Mouse (Mus musculus) hindbrain, embryonic 10.5 days (tissue): Measurements from ENCODE around the gene A530016L24Rik. TPM values are rescaled to one million over a fixed set of nuclear protein-coding genes. Genes with fewer than 3 reads are reported as not detected.
A peak's percentile ranks its signal among the peaks of the same experiment; 100 is the strongest.

Experiments used
- DNase-seq: peaks from one replicate; pipeline ENCODE4 v3.0.0-alpha.2; 2017; ENCODE audit warnings: low spot score
- H3K27ac ChIP-seq: fragments of 300-500 bp; sonication (generic); 2 replicates; pipeline ENCODE4 v1.5.1; 2016; ENCODE audit warnings: mild to moderate bottlenecking, moderate library complexity
- H3K27me3 ChIP-seq: fragments of 300-500 bp; sonication (generic); 2 replicates; pipeline ENCODE4 v1.6.1; 2016; ENCODE audit warnings: mild to moderate bottlenecking; ENCODE audit not compliant: poor library complexity, insufficient read depth, severe bottlenecking
- H3K36me3 ChIP-seq: fragments of 300-500 bp; sonication (generic); 2 replicates; pipeline ENCODE4 v1.6.1; 2016; ENCODE audit warnings: mild to moderate bottlenecking, moderate library complexity
- H3K4me1 ChIP-seq: fragments of 300-500 bp; sonication (generic); replicated peaks from 2 replicates; pipeline ENCODE4 v1.6.1; 2016; ENCODE audit warnings: mild to moderate bottlenecking
- H3K4me3 ChIP-seq: fragments of 300-500 bp; sonication (generic); 2 replicates; pipeline ENCODE4 v1.5.1; 2016; ENCODE audit warnings: mild to moderate bottlenecking, moderate library complexity
- H3K9me3 ChIP-seq: fragments of 300-500 bp; sonication (generic); 2 replicates; pipeline ENCODE4 v1.6.1; 2016; ENCODE audit warnings: mild to moderate bottlenecking, moderate library complexity
- WGBS: fragments of 180-500 bp; shearing (Covaris S2); methylation state at CpG from one replicate; pipeline ENCODE4 v1.1.7; 2016; 5-methylcytosine and 5-hydroxymethylcytosine counted together
- polyA plus RNA-seq: library from polyadenylated mRNA; unstranded; fragments of >200 nt; fragmentation: Nextera tagmentation; extraction: Ambion mirVana; gene quantifications from 2 replicates; pipeline ENCODE4 v1.2.1, GENCODE M21; 2016

Gene A530016L24Rik
- polyA plus RNA-seq, 1 experiment from 2014 or later = not detected

- Histone ChIP-seq H3K4me1 (peaks cover 63% of the 10 kb centered on the region), H3K27me3 (peaks cover 53% of the 10 kb centered on the region), H3K9me3 (no peaks in the 10 kb centered on the region), H3K36me3 (no peaks in the 10 kb centered on the region), H3K4me3 (no peak overlapping the region), H3K27ac (no peak overlapping the region)
- no peak for DNase-seq
- WGBS = 40% methylated on average over 4 of the region's 4 CpGs
Observed at GRCm38 (mm10) chr12:112507264-112507663, 18.0 kb downstream of the A530016L24Rik start.

DNA sequence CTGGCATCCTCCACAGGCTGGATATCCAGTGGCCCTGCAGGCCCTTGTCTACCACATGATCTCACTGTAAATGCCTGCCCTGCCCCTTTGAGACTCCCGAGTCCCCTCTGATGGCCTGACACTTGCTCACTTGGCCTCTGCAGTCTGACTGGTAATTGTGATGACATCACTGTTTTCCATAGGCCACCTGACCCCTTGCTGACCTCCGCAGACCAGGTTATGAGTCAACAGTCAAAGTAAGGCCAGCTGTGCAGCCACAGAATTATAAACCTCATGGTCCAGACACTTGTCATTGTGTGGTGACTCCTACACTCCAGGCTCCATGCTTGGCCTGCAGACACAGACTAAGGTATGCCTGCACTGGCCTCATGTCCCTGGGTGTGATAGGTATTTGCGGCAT, 18.7 kb downstream of the A530016L24Rik start:
- no peaks in the 10 kb centered on the region for H3K9me3 ChIP-seq
- peaks cover 55% of the 10 kb centered on the region for H3K27me3 ChIP-seq
- DNase-seq = no peak
- H3K27ac ChIP-seq = no peak overlapping the region
- no peak overlapping the region for H3K4me3 ChIP-seq
- WGBS = 89% methylated on average over 3 of the region's 3 CpGs
- H3K4me1 ChIP-seq = peaks cover 55% of the 10 kb centered on the region
- H3K36me3 ChIP-seq = no peaks in the 10 kb centered on the region

- peak overlapping the region; percentile 47 for H3K4me3 ChIP-seq
- no peaks in the 10 kb centered on the region for H3K9me3 ChIP-seq
- H3K4me1 ChIP-seq = peaks cover 43% of the 10 kb centered on the region
- H3K36me3 ChIP-seq = no peaks in the 10 kb centered on the region
- DNase-seq = no peak
- H3K27ac ChIP-seq = peak overlapping the region; percentile 78
- peaks cover 60% of the 10 kb centered on the region for H3K27me3 ChIP-seq
- 20% methylated on average over 7 of the region's 7 CpGs for WGBS
Observed at GRCm38 (mm10) chr12:112510365-112510732, 21.1 kb downstream of the A530016L24Rik start.

DNA sequence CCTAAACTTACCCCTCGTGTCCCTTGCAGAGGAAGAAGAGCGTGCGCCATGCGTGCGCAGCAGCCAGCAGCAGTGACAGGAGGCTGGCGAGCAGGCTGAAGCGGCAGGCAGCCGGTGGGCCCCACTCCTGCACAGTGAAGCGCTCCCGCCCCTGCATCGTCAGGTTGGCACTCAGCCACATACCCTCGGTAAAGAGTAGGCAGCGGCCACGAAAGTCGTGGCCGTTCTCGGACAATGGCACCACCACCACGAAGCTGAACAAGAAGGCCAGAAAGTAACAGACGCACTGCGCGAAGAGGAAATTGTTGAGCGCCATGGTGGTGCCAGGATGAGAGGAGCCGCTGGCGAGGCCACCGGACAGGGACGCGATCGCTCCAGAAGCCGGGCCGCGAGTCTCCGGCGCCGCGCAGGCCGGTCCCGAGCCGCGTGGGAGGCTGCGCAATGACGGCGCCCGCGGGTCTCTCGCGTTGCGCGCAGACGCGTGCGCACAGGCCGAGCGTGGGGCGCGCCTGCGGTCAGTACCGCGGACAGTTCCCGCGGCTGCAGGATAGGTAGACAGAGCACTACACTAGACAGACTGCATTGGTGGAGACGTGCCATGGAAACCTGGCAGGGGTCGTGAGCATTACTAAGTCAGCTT, 21.6 kb downstream of the A530016L24Rik start:
- Histone ChIP-seq H3K27me3 (peaks cover 65% of the 10 kb centered on the region), H3K27ac (peak overlapping the region; percentile 78)

GRCm38 (mm10) chr12:112514897-112515296, 25.6 kb downstream of the A530016L24Rik start:
- 53% methylated on average over 3 of the region's 3 CpGs for WGBS
- H3K27me3 ChIP-seq = peaks cover 48% of the 10 kb centered on the region

More for the DNA sequence above, 21.6 kb downstream of the A530016L24Rik start:
- 2% methylated on average over 62 of the region's 62 CpGs for WGBS
- peak; percentile 60 for DNase-seq
- peak overlapping the region; percentile 47 for H3K4me3 ChIP-seq
- no peaks in the 10 kb centered on the region for H3K9me3 ChIP-seq
- peaks cover 38% of the 10 kb centered on the region for H3K4me1 ChIP-seq
- no peaks in the 10 kb centered on the region for H3K36me3 ChIP-seq

GRCm38 (mm10) chr12:112516697-112517337, 27.6 kb downstream of the A530016L24Rik start, which contains the start of gene Tmem179:
Gene Tmem179, minus strand, starts transcription at chr12:112516747.
- peak within 1 kb of the TSS; percentile 13; the same call in 1 of the 2 replicates for H3K27ac ChIP-seq
- no peak within 1 kb of the TSS for H3K4me3 ChIP-seq

More at GRCm38 (mm10) chr12:112514897-112515296, 25.6 kb downstream of the A530016L24Rik start:
- peaks cover 42% of the 10 kb centered on the region for H3K4me1 ChIP-seq
- no peak overlapping the region for H3K27ac ChIP-seq
- no peak overlapping the region for H3K4me3 ChIP-seq
- no peaks in the 10 kb centered on the region for H3K9me3 ChIP-seq
- H3K36me3 ChIP-seq = no peaks in the 10 kb centered on the region
- no peak for DNase-seq

GRCm38 (mm10) chr12:112518105-112518504, 28.9 kb downstream of the A530016L24Rik start:
- no peak overlapping the region for H3K4me3 ChIP-seq

More at GRCm38 (mm10) chr12:112516697-112517337, 27.6 kb downstream of the A530016L24Rik start, which contains the start of gene Tmem179:
- Histone ChIP-seq H3K36me3 (no peaks in the 10 kb centered on the region), H3K27me3 (peaks cover 29% of the 10 kb centered on the region), H3K4me1 (peaks cover 27% of the 10 kb centered on the region), H3K9me3 (no peaks in the 10 kb centered on the region)
- peak; percentile 74 for DNase-seq
- 16% methylated on average over 14 of the region's 14 CpGs for WGBS

DNA sequence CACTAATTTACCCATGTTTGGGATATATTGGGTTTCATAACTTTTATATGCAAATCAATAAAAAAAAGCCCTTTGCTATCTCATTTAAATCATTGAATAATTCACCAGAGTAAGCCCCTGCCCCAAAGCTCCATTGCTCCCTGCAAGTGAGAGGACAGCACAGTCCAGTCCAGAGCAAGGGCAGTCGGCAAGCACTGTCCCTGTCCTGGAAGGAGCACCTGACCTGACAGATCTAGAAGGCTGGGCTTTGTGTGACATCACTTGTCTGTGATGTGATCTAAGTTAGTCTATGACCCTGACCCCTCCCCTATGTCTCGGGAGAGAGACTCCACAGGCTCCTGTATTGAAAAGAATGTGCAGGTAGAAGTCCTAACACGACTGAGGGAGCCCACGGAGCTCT, 44.5 kb downstream of the A530016L24Rik start:
- no peaks in the 10 kb centered on the region for H3K36me3 ChIP-seq
- 75% methylated on average over 4 of the region's 4 CpGs for WGBS
- H3K9me3 ChIP-seq = no peaks in the 10 kb centered on the region
- 0 out of 2 replicates have a peak, but pooled peaks cover 9% of the 10 kb centered on the region for H3K4me1 ChIP-seq
- H3K27me3 ChIP-seq = peaks cover 34% of the 10 kb centered on the region; the same call in 1 of the 2 replicates
- DNase-seq = no peak
- no peak overlapping the region for H3K4me3 ChIP-seq
- H3K27ac ChIP-seq = no peak overlapping the region

More at GRCm38 (mm10) chr12:112518105-112518504, 28.9 kb downstream of the A530016L24Rik start:
- no peak for DNase-seq
- H3K9me3 ChIP-seq = no peaks in the 10 kb centered on the region
- H3K4me1 ChIP-seq = peaks cover 34% of the 10 kb centered on the region
- WGBS = 47% methylated on average over 4 of the region's 4 CpGs
- H3K27me3 ChIP-seq = peaks cover 16% of the 10 kb centered on the region
- peak overlapping the region; percentile 67 for H3K27ac ChIP-seq
- H3K36me3 ChIP-seq = no peaks in the 10 kb centered on the region

DNA sequence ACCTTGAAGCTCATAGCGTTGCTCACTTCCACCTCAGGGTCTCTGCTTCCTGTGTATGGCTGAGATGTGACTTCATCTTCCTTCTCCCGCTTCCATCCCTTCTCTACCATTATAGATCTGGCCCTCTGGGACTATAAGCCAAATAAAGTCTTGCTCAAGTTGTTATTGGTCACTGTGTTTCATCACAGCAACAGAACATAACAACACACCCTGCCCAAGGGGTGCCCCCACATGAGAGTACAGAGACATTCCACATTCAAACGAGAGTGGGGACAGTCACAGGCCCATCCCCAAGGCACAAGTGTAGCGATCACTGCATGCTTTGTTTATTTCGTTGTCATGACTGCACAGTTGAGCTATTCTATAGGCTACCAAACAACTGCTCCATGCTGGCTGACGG, 48.0 kb downstream of the A530016L24Rik start:
- H3K36me3 ChIP-seq = no peaks in the 10 kb centered on the region
- H3K27me3 ChIP-seq = peaks cover 51% of the 10 kb centered on the region; the same call in 1 of the 2 replicates
- DNase-seq = no peak

DNA sequence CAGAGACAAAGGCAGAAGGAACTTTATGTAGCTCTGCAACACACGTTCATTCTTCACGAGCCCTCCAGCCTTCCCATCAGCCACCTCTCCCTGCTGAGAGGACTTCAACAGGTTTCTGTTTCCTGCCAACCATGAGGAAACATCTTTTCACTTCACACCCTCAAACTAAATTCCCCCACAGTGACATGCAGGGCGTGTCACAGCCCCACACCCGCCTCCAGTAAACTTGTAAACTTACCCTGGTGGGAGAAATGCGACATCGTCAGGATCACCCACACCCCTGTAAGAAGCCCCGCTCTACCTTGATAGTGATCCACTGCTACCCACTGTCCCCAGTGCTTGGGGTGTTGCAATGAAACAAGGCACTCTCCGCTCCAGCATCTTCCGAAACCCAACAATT, 49.1 kb downstream of the A530016L24Rik start:
- Histone ChIP-seq H3K27me3 (peaks cover 46% of the 10 kb centered on the region), H3K4me1 (peaks cover 38% of the 10 kb centered on the region), H3K27ac (no peak overlapping the region), H3K9me3 (no peaks in the 10 kb centered on the region), H3K4me3 (no peak overlapping the region), H3K36me3 (no peaks in the 10 kb centered on the region)
- WGBS = 88% methylated on average over 9 of the region's 9 CpGs
- no peak for DNase-seq

More for the DNA sequence above, 48.0 kb downstream of the A530016L24Rik start:
- H3K4me3 ChIP-seq = no peak overlapping the region
- WGBS = 80% methylated on average over 6 of the region's 6 CpGs
- H3K4me1 ChIP-seq = peaks cover 33% of the 10 kb centered on the region
- no peak overlapping the region for H3K27ac ChIP-seq
- no peaks in the 10 kb centered on the region for H3K9me3 ChIP-seq

DNA sequence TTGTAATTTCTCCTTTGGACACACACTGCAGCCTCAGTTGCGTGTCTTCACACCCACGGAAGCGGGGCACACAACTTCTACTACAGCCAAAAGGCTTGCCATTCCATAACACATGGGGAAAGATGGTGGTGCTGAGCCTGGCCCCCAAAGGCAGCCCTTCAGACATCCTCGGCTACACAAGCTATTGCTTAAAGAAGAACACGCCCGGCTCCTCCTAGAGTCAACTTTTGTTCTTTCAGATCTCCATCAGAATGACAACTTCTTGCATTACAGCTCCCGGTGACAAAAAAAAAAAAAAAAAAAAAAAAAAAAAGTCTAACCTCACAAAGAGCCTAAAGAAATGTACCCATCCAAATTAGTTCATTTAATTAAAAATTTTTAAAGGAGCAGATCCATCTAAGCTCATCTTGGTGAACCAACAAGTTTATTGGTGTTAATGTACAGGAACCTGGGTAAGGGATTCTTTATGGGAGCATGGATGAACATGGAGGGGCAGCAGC, 50.3 kb downstream of the A530016L24Rik start:
- no peaks in the 10 kb centered on the region for H3K9me3 ChIP-seq
- peaks cover 49% of the 10 kb centered on the region for H3K27me3 ChIP-seq
- 84% methylated on average over 7 of the region's 7 CpGs for WGBS
- no peak for DNase-seq
- peaks cover 50% of the 10 kb centered on the region for H3K4me1 ChIP-seq
- no peak overlapping the region for H3K27ac ChIP-seq
- H3K4me3 ChIP-seq = no peak overlapping the region
- H3K36me3 ChIP-seq = no peaks in the 10 kb centered on the region

GRCm38 (mm10) chr12:112540321-112540720, 51.1 kb downstream of the A530016L24Rik start:
- no peaks in the 10 kb centered on the region for H3K9me3 ChIP-seq
- H3K27ac ChIP-seq = no peak overlapping the region
- DNase-seq = no peak
- H3K27me3 ChIP-seq = peaks cover 51% of the 10 kb centered on the region
- no peak overlapping the region for H3K4me3 ChIP-seq
- no peaks in the 10 kb centered on the region for H3K36me3 ChIP-seq
- peaks cover 58% of the 10 kb centered on the region for H3K4me1 ChIP-seq
- WGBS = 93% methylated on average over 12 of the region's 12 CpGs
